Mouse (Mus musculus) heart, postnatal 0 days (tissue): ENCODE data around the gene Cfl2. TPM values are rescaled to one million over a fixed set of nuclear protein-coding genes. Genes with fewer than 3 reads are reported as not detected.

ENCODE experiments used
- ATAC-seq: fragments of 200-750 bp; cut with Nextera tagmentation; 2 replicates; pipeline ENCODE4 v1.8.0; 2017; ENCODE audit warnings: low read depth, moderate number of reproducible peaks, moderate library complexity; ENCODE audit not compliant: insufficient read depth
- DNase-seq: peaks from one replicate; pipeline ENCODE4 v3.0.0-alpha.2; 2016; ENCODE audit warnings: low spot score
- H3K27ac ChIP-seq: fragments of 300-500 bp; sonication (generic); 2 replicates; pipeline ENCODE4 v1.5.1; 2014; ENCODE audit warnings: low read depth, mild to moderate bottlenecking
- H3K27me3 ChIP-seq: fragments of 300-500 bp; sonication (generic); 2 replicates; pipeline ENCODE4 v1.6.1; 2014; ENCODE audit warnings: low read length, mixed read lengths; ENCODE audit not compliant: control insufficient read depth, insufficient read depth
- H3K36me3 ChIP-seq: fragments of 300-500 bp; sonication (generic); replicated peaks from 2 replicates; pipeline ENCODE4 v1.6.1; 2014; ENCODE audit warnings: low read length, mixed read lengths; ENCODE audit not compliant: control insufficient read depth, insufficient read depth
- H3K4me1 ChIP-seq: fragments of 300-500 bp; sonication (generic); 2 replicates; pipeline ENCODE4 v1.6.1; 2014; ENCODE audit warnings: antibody characterized with exemption; ENCODE audit not compliant: control insufficient read depth, insufficient read depth
- H3K4me2 ChIP-seq: fragments of 300-500 bp; sonication (generic); 2 replicates; pipeline ENCODE4 v1.6.1; 2014; ENCODE audit warnings: low read depth, mild to moderate bottlenecking, low read length, moderate library complexity
- H3K4me3 ChIP-seq: fragments of 300-500 bp; sonication (generic); 2 replicates; pipeline ENCODE4 v1.5.1; 2014; ENCODE audit warnings: low read depth, low read length
- H3K9ac ChIP-seq: fragments of 300-500 bp; sonication (generic); replicated peaks from 2 replicates; pipeline ENCODE4 v1.6.1; 2014; ENCODE audit warnings: low read depth, low read length, mixed read lengths
- H3K9me3 ChIP-seq: fragments of 300-500 bp; sonication (generic); replicated peaks from 2 replicates; pipeline ENCODE4 v1.6.1; 2016; ENCODE audit warnings: low read length; ENCODE audit not compliant: control insufficient read depth
- CTCF ChIP-seq: IDR thresholded peaks from 2 replicates; pipeline ENCODE4 v1.5.1; 2016; ENCODE audit warnings: antibody characterized with exemption, control low read depth, low read depth
- EP300 ChIP-seq: IDR thresholded peaks from 2 replicates; pipeline ENCODE4 v1.6.1; 2016; ENCODE audit warnings: antibody characterized with exemption, low read depth
- WGBS: fragments of 180-500 bp; shearing (Covaris S2); extraction: QIAGEN DNeasy Blood & Tissue Kit; methylation state at CpG from one replicate; pipeline ENCODE4 v1.1.7; 2014; 5-methylcytosine and 5-hydroxymethylcytosine counted together
- polyA plus RNA-seq: library from polyadenylated mRNA; unstranded; fragments of >200 nt; fragmentation: Nextera tagmentation; extraction: Ambion mirVana; gene quantifications from 2 replicates; pipeline ENCODE4 v1.2.1, GENCODE M21; 2015
- total RNA-seq: library from RNA; depleted of rRNA; stranded (reverse); fragments of >200 nt; gene quantifications from 2 replicates; pipeline ENCODE4 v1.2.3, GENCODE M21; 2014; ENCODE audit warnings: low replicate concordance

Cfl2 gene
- total and polyA plus RNA-seq, 2 experiments from 2014 or later: 487 to 555 TPM

- no peaks in the 10 kb centered on the region for H3K27me3 ChIP-seq
- H3K9me3 ChIP-seq: no peaks in the 10 kb centered on the region
- no peak overlapping the region for H3K27ac ChIP-seq
- DNase-seq: no peak
- 49% methylated on average over 5 of the region's 5 CpGs for WGBS
- no peak for ATAC-seq
- no peaks in the 10 kb centered on the region for H3K36me3 ChIP-seq
- H3K9ac ChIP-seq: no peak overlapping the region
- no peak overlapping the region for H3K4me3 ChIP-seq
- no peak overlapping the region for H3K4me2 ChIP-seq
- peaks cover 5% of the 10 kb centered on the region; the same call in 1 of the 2 replicates for H3K4me1 ChIP-seq
- TF ChIP-seq EP300 (no peak), CTCF (no peak)
Observed at GRCm38 (mm10) chr12:54829876-54830275, 32.8 kb downstream of the Cfl2 start.

- Histone ChIP-seq H3K4me2 (no peak overlapping the region), H3K4me1 (no peaks in the 10 kb centered on the region), H3K9me3 (no peaks in the 10 kb centered on the region), H3K9ac (no peak overlapping the region), H3K4me3 (no peak overlapping the region), H3K27me3 (no peaks in the 10 kb centered on the region), H3K27ac (no peak overlapping the region), H3K36me3 (no peaks in the 10 kb centered on the region)
- DNase-seq (no peak), ATAC-seq (no peak)
- WGBS: 74% methylated on average over 1 of the region's 1 CpGs
- TF ChIP-seq CTCF: no peak
- TF ChIP-seq EP300: no peak
Observed at GRCm38 (mm10) chr12:54828043-54828442, 34.6 kb downstream of the Cfl2 start.

- H3K9ac ChIP-seq: no peak overlapping the region
- H3K27ac ChIP-seq: no peak overlapping the region
- peaks cover 4% of the 10 kb centered on the region; the same call in 1 of the 2 replicates for H3K4me1 ChIP-seq
- H3K36me3 ChIP-seq: no peaks in the 10 kb centered on the region
- DNase-seq (no peak), ATAC-seq (no peak)
- TF ChIP-seq CTCF (0 out of 2 replicates have a peak, but pooled peaks have one; percentile 13), EP300 (no peak)
- H3K27me3 ChIP-seq: no peaks in the 10 kb centered on the region
- H3K4me2 ChIP-seq: no peak overlapping the region
- WGBS: 88% methylated on average over 3 of the region's 3 CpGs
- no peaks in the 10 kb centered on the region for H3K9me3 ChIP-seq
- no peak overlapping the region for H3K4me3 ChIP-seq
Observed at GRCm38 (mm10) chr12:54825202-54825601, 37.5 kb downstream of the Cfl2 start.

- Histone ChIP-seq H3K4me2 (no peak overlapping the region), H3K27ac (no peak overlapping the region), H3K9ac (no peak overlapping the region), H3K36me3 (no peaks in the 10 kb centered on the region), H3K9me3 (no peaks in the 10 kb centered on the region), H3K4me1 (peaks cover 6% of the 10 kb centered on the region; the same call in 1 of the 2 replicates), H3K4me3 (no peak overlapping the region), H3K27me3 (no peaks in the 10 kb centered on the region)
- DNase-seq (no peak), ATAC-seq (no peak)
- TF ChIP-seq CTCF (no peak), EP300 (no peak)
- 49% methylated on average over 4 of the region's 4 CpGs for whole genome bisulfite sequencing
Observed at GRCm38 (mm10) chr12:54822836-54823426, 39.7 kb downstream of the Cfl2 start.

GRCm38 (mm10) chr12:54820684-54821161 is 42.0 kb downstream of the Cfl2 start:
- Histone ChIP-seq H3K9ac (no peak overlapping the region), H3K4me2 (no peak overlapping the region), H3K4me1 (peaks cover 6% of the 10 kb centered on the region; the same call in 1 of the 2 replicates), H3K4me3 (no peak overlapping the region), H3K36me3 (no peaks in the 10 kb centered on the region), H3K9me3 (no peaks in the 10 kb centered on the region), H3K27ac (no peak overlapping the region), H3K27me3 (no peaks in the 10 kb centered on the region)
- DNase-seq (no peak), ATAC-seq (no peak)
- no peak for TF ChIP-seq EP300
- TF ChIP-seq CTCF: no peak
- 54% methylated on average over 2 of the region's 2 CpGs for WGBS
